Comparison of ENCODE assay signal across 1 mouse cellular context in the genomic region with DNA sequence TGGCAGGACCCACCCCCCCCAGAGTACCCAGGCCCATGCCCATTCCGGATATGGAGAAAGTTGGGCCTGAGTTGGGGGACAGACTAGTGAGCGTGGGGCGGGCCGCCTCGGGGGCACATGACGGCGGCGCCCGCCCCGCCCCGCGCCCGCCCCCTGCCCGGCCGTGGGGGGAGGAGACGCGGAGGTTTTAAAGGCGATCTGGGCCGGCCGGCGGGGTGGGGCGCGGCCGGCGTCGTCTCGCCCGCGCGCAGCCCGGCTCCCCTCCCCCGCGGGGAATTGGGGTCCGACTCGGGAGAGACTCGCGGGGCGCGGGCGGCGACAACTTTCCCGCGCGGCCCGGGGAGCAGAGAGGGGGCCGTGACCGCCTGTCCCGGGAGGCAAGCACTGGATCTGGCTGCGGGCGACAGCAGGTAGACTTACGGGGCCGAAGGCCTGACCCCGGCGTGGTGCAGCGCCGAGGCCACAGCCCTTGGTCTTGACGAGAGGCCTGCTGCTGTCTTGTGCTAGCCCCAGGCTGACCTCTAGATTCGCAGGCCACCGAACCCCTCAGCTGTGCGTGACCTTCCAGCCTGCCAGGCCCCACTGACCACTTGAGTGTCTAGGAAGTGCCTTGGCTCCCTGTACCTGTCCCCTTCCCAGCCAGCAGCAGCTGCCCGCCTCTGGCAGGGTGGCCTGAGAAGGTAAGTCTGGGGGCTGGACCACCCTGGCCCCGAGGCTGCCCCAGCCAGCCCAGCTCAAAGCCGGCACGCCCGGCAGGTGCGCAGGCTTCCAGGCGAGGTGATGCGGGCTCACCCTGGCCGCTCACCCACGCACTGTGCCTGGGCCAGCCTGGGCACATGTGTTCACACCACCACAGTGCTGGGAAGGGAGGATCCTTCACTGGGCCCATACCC.
TF ChIP-seq lines count a peak whose summit lies in the region.

No protein-coding gene starts in this region.

TF ChIP-seq in CH12.LX, 34 proteins besides CTCF, POLR2A, EP300 and RAD21:
- TF ChIP-seq CHD2 (IDR thresholded peaks at IDR 0.05; ENCODE audit: low read length) (peak; percentile 48; the same call in 1 of the 2 replicates), IRF4 (IDR thresholded peaks at IDR 0.05; ENCODE audit: low read depth, low read length) (no peak), MXI1 (IDR thresholded peaks at IDR 0.05; ENCODE audit: low read depth, low read length) (no peak; the same call in 1 of the 2 replicates), MAZ (IDR thresholded peaks at IDR 0.05; ENCODE audit: low read depth, low read length) (peak; percentile 10; the same call in 1 of the 2 replicates), NELFE (IDR thresholded peaks at IDR 0.05; ENCODE audit: low read depth, low read length) (peak; percentile 67), ZNF384 (IDR thresholded peaks at IDR 0.05; ENCODE audit: low read depth, low read length) (no peak), KAT2A (IDR thresholded peaks at IDR 0.05; ENCODE audit: insufficient replicate concordance, low read length) (no peak), ZMIZ1 (IDR thresholded peaks at IDR 0.05; ENCODE audit: low read depth, low read length) (peak; percentile 67), RCOR1 (conservative IDR thresholded peaks at IDR 0.05; ENCODE audit: low read depth, low read length) (no peak), NRF1 (IDR thresholded peaks at IDR 0.05; ENCODE audit: low read depth, low read length) (0 out of 2 replicates have a peak, but pooled peaks have one; percentile 35), TCF12 (IDR thresholded peaks at IDR 0.05; ENCODE audit: low read depth, low read length) (no peak; the same call in 1 of the 2 replicates), SIN3A (IDR thresholded peaks at IDR 0.05; ENCODE audit: low read length) (no peak; the same call in 1 of the 2 replicates), MYC (IDR thresholded peaks at IDR 0.05; ENCODE audit: low read depth, low read length) (no peak), ETS1 (conservative IDR thresholded peaks at IDR 0.05; ENCODE audit: low read depth, low read length) (no peak), PAX5 (IDR thresholded peaks at IDR 0.05; ENCODE audit: low read length) (no peak), MEF2A (IDR thresholded peaks at IDR 0.05; ENCODE audit: borderline replicate concordance, low read depth, low read length) (no peak), BHLHE40 (IDR thresholded peaks at IDR 0.05; ENCODE audit: low read depth, low read length) (peak; percentile 44; the same call in 1 of the 2 replicates), TBP (conservative IDR thresholded peaks at IDR 0.05; ENCODE audit: low read depth, low read length) (0 out of 2 replicates have a peak, but pooled peaks have one; percentile 47), USF1 (IDR thresholded peaks at IDR 0.05; ENCODE audit: low read depth, low read length) (peak; percentile 62), ELF1 (IDR thresholded peaks at IDR 0.05; ENCODE audit: low read depth, low read length) (no peak), ZKSCAN1 (IDR thresholded peaks at IDR 0.05; ENCODE audit: borderline replicate concordance, low read depth, low read length) (no peak), CHD1 (IDR thresholded peaks at IDR 0.05; ENCODE audit: low read depth, low read length) (no peak)
